Mouse (Mus musculus) Patski (cell line): ENCODE measurements around the gene 1190002N15Rik. TPM values are rescaled to one million over a fixed set of nuclear protein-coding genes. Genes with fewer than 3 reads are reported as not detected.

Experiments used
- ATAC-seq: fragments of 100-300 bp; one replicate; pipeline ENCODE4 v1.8.0; 2021
- CTCF ChIA-PET: fragments of 350-600 bp; sonication (Branson Sonifier 250); formaldehyde crosslinking; loops from one replicate; lab custom pipeline; 2022; ENCODE audit warnings: inconsistent platforms; lab: Charles Lee
- POLR2A ChIA-PET: fragments of 350-600 bp; sonication (Branson Sonifier 250); formaldehyde crosslinking; loops from one replicate; lab custom pipeline; 2022; ENCODE audit warnings: antibody characterized with exemption, inconsistent platforms; lab: Charles Lee
- DNase-seq: peaks from one replicate; pipeline ENCODE4 v3.0.0-alpha.2; 2011; ENCODE audit warnings: low read depth, low spot score
- H3K27me3 ChIP-seq: fragments of 371-371 bp; one replicate; pipeline ENCODE4 v1.5.1; 2021
- CTCF ChIP-seq: fragments of 100-300 bp; IDR thresholded peaks from one replicate; pipeline ENCODE4 v1.5.1; 2021
- in situ Hi-C: fragments of 300-500 bp; cut with MboI; formaldehyde crosslinking; loops from 3 replicates; pipeline ENCODE4 v1.11.1; 2018; ENCODE audit warnings: low pct_unique_long_range_greater_than_20kb, mixed read lengths
- polyA plus RNA-seq: library from polyadenylated mRNA; unstranded; gene quantifications from one replicate; pipeline ENCODE4 v1.2.3, GENCODE M21; 2021

1190002N15Rik gene
- polyA plus RNA-seq, 1 experiment from 2014 or later, result 12.3 TPM

GRCm38 (mm10) chr9:94533641-94534040 lies 4.2 kb downstream of the 1190002N15Rik start:
- no peak for ATAC-seq

GRCm38 (mm10) chr9:94529987-94530386 lies 7.9 kb downstream of the 1190002N15Rik start:
- ATAC-seq, result no peak
- DNase-seq, result no peak
- no peak for TF ChIP-seq CTCF
- POLR2A ChIA-PET, result interaction anchor here (0.6 kb wide), 1 partner anchor 54 kb away, joined by 3 read pairs; no protein-coding TSS in a partner anchor
- in situ Hi-C loops, result loop anchor here (5.0 to 25.0 kb wide), 3 partner anchors 118 to 415 kb away; no protein-coding TSS in a partner anchor
- CTCF ChIA-PET, result interaction anchor here (1.1 kb wide), 1 partner anchor 7 kb away, joined by 3 read pairs; the partner anchor contains the start of gene 1190002N15Rik
- no peaks in the 10 kb centered on the region for H3K27me3 ChIP-seq

More at GRCm38 (mm10) chr9:94533641-94534040, 4.2 kb downstream of the 1190002N15Rik start:
- in situ Hi-C loops, result loop anchor here (5.0 to 25.0 kb wide), 3 partner anchors 121 to 419 kb away; no protein-coding TSS in a partner anchor
- CTCF ChIA-PET, result interaction anchor here (1.2 kb wide), 1 partner anchor 10 kb away, joined by 5 read pairs; no protein-coding TSS in a partner anchor
- POLR2A ChIA-PET, result no interaction called here
- no peak for DNase-seq
- TF ChIP-seq CTCF, result no peak
- no peaks in the 10 kb centered on the region for H3K27me3 ChIP-seq

- DNase-seq (no peak), ATAC-seq (no peak)
- POLR2A ChIA-PET, result interaction anchor here (0.6 to 0.8 kb wide), 3 partner anchors 53 to 996 kb away, joined by 3 to 6 read pairs (median 4); no protein-coding TSS in a partner anchor
- in situ Hi-C loops, result loop anchor here (25.0 kb wide), 1 partner anchor 292 kb away; no protein-coding TSS in a partner anchor
- H3K27me3 ChIP-seq, result no peaks in the 10 kb centered on the region
- TF ChIP-seq CTCF, result no peak
- CTCF ChIA-PET, result interaction anchor here (0.9 to 1.1 kb wide), 3 partner anchors 8 to 47 kb away, joined by 3 read pairs; partner anchors contain the start of gene 1190002N15Rik
Observed at GRCm38 (mm10) chr9:94529146-94529746, 8.6 kb downstream of the 1190002N15Rik start.

- TF ChIP-seq CTCF, result no peak
Observed at GRCm38 (mm10) chr9:94526473-94526872, 11.4 kb downstream of the 1190002N15Rik start.

GRCm38 (mm10) chr9:94512246-94512645 lies 25.6 kb downstream of the 1190002N15Rik start:
- ATAC-seq (no peak), DNase-seq (no peak)
- POLR2A ChIA-PET, result no interaction called here
- in situ Hi-C loops, result no loop called here
- TF ChIP-seq CTCF, result no peak
- no peaks in the 10 kb centered on the region for H3K27me3 ChIP-seq
- CTCF ChIA-PET, result no interaction called here

More at GRCm38 (mm10) chr9:94526473-94526872, 11.4 kb downstream of the 1190002N15Rik start:
- CTCF ChIA-PET, result no interaction called here
- POLR2A ChIA-PET, result interaction anchor here (0.6 kb wide), 1 partner anchor 746 kb away, joined by 3 read pairs; no protein-coding TSS in a partner anchor
- ATAC-seq, result no peak
- in situ Hi-C loops, result loop anchor here (25.0 kb wide), 1 partner anchor 289 kb away; no protein-coding TSS in a partner anchor
- DNase-seq, result no peak
- H3K27me3 ChIP-seq, result no peaks in the 10 kb centered on the region

GRCm38 (mm10) chr9:94511139-94511538 lies 26.7 kb downstream of the 1190002N15Rik start:
- no peaks in the 10 kb centered on the region for H3K27me3 ChIP-seq
- ATAC-seq, result no peak
- no peak for TF ChIP-seq CTCF
- no peak for DNase-seq
- ChIA-PET CTCF (no interaction called here), POLR2A (no interaction called here)
- in situ Hi-C loops, result no loop called here

- in situ Hi-C loops, result no loop called here
- no peak for ATAC-seq
Observed at GRCm38 (mm10) chr9:94506980-94507379, 30.9 kb downstream of the 1190002N15Rik start.

GRCm38 (mm10) chr9:94491467-94491866 lies 46.4 kb downstream of the 1190002N15Rik start:
- CTCF ChIA-PET, result no interaction called here
- DNase-seq (no peak), ATAC-seq (no peak)
- POLR2A ChIA-PET, result no interaction called here
- TF ChIP-seq CTCF, result no peak
- no peaks in the 10 kb centered on the region for H3K27me3 ChIP-seq
- in situ Hi-C loops, result no loop called here

More at GRCm38 (mm10) chr9:94506980-94507379, 30.9 kb downstream of the 1190002N15Rik start:
- TF ChIP-seq CTCF, result no peak
- no peak for DNase-seq
- no peaks in the 10 kb centered on the region for H3K27me3 ChIP-seq
- CTCF ChIA-PET, result no interaction called here
- POLR2A ChIA-PET, result no interaction called here

- DNase-seq (no peak), ATAC-seq (no peak)
- ChIA-PET CTCF (no interaction called here), POLR2A (no interaction called here)
- in situ Hi-C loops, result no loop called here
- no peaks in the 10 kb centered on the region for H3K27me3 ChIP-seq
- TF ChIP-seq CTCF, result no peak
Observed at GRCm38 (mm10) chr9:94487976-94488375, 49.9 kb downstream of the 1190002N15Rik start.

- DNase-seq (no peak), ATAC-seq (no peak)
- no peak for TF ChIP-seq CTCF
- ChIA-PET CTCF (interaction anchor here (0.7 to 2.9 kb wide), 3 partner anchors 11 to 46 kb away, joined by 3 to 10 read pairs (median 3); no protein-coding TSS in a partner anchor), POLR2A (no interaction called here)
- H3K27me3 ChIP-seq, result no peaks in the 10 kb centered on the region
- in situ Hi-C loops, result no loop called here
Observed at GRCm38 (mm10) chr9:94483291-94483879, 54.5 kb downstream of the 1190002N15Rik start.
